Mouse (Mus musculus) lung, adult 2 months (tissue): ENCODE measurements around the gene Cd247.

ENCODE experiments used
- CTCF ChIP-seq: fragments of 200-500 bp; IDR thresholded peaks from 2 replicates; pipeline ENCODE4 v1.5.1; 2011; ENCODE audit warnings: mild to moderate bottlenecking, low read length, control low read depth; ENCODE audit not compliant: insufficient read depth
- POLR2A ChIP-seq: fragments of 200-500 bp; IDR thresholded peaks from 2 replicates; pipeline ENCODE4 v1.6.1; 2011; ENCODE audit warnings: low read depth, mild to moderate bottlenecking, control low read depth, low read length, borderline replicate concordance; ENCODE audit errors: extremely low read depth

DNA sequence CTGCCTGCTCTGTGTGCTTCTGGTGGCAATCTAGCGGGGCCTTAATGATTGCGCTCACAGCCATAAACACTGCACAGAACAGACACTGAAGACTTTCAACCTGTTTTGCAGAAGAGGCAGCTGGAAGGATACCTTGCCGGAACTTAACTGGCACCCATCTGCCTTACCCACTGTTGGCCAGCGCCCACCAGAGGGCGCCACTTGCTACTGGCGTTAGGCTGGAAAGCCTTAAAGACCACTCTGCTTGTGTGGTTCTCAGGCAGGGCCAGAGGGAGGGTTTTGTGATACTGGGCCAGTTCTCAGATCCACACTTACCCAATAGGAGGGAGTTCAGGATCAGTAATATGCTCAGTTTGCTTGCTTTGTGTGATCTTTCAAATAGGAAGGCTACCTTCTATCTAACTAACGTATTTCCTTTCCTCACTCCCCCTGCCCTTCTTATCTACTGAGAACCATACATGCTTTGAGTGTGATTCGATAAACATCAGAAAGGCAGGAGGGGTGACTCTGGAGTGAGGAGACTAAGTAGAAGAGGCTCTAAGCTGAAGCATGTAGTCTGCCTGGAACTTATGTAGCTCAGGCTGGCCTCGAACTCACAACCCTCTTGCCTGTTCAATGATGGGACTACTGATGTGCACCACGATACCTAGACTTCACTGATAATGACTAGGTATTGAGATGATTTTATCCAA is 65.4 kb downstream of the Cd247 start:
- TF ChIP-seq POLR2A (no peak), CTCF (peak; percentile 89)
